Mouse (Mus musculus) limb, embryonic 10.5 days (tissue): Measurements from ENCODE around the gene Pax5. TPM values are rescaled to one million over a fixed set of nuclear protein-coding genes. Genes with fewer than 3 reads are reported as not detected.

ENCODE experiments used
- DNase-seq: peaks from one replicate; pipeline ENCODE4 v3.0.0-alpha.2; 2017; ENCODE audit warnings: low spot score
- H3K27ac ChIP-seq: fragments of 300-500 bp; sonication (generic); 2 replicates; pipeline ENCODE4 v1.5.1; 2016; ENCODE audit warnings: mild to moderate bottlenecking
- H3K27me3 ChIP-seq: fragments of 300-500 bp; sonication (generic); 2 replicates; pipeline ENCODE4 v1.6.1; 2016; ENCODE audit warnings: low read depth, mild to moderate bottlenecking; ENCODE audit not compliant: poor library complexity, severe bottlenecking
- H3K36me3 ChIP-seq: fragments of 300-500 bp; sonication (generic); 2 replicates; pipeline ENCODE4 v1.6.1; 2016; ENCODE audit warnings: mild to moderate bottlenecking, moderate library complexity
- H3K4me1 ChIP-seq: fragments of 300-500 bp; sonication (generic); 2 replicates; pipeline ENCODE4 v1.6.1; 2016
- H3K4me3 ChIP-seq: fragments of 300-500 bp; sonication (generic); 2 replicates; pipeline ENCODE4 v1.5.1; 2016; ENCODE audit warnings: mild to moderate bottlenecking, moderate library complexity
- H3K9me3 ChIP-seq: fragments of 300-500 bp; sonication (generic); replicated peaks from 2 replicates; pipeline ENCODE4 v1.6.1; 2016; ENCODE audit warnings: mild to moderate bottlenecking
- WGBS: fragments of 180-500 bp; shearing (Covaris S2); methylation state at CpG from one replicate; pipeline ENCODE4 v1.1.7; 2016; 5-methylcytosine and 5-hydroxymethylcytosine counted together
- polyA plus RNA-seq: library from polyadenylated mRNA; unstranded; fragments of >200 nt; fragmentation: Nextera tagmentation; extraction: Ambion mirVana; gene quantifications from 2 replicates; pipeline ENCODE4 v1.2.1, GENCODE M21; 2016

Gene Pax5
- polyA plus RNA-seq, 1 experiment from 2014 or later = 0.35 TPM

- Histone ChIP-seq H3K4me1 (peaks cover 19% of the 10 kb centered on the region), H3K9me3 (no peaks in the 10 kb centered on the region), H3K4me3 (no peak overlapping the region), H3K27ac (no peak overlapping the region), H3K27me3 (peaks cover 100% of the 10 kb centered on the region), H3K36me3 (no peaks in the 10 kb centered on the region)
- 1% methylated on average over 25 of the region's 25 CpGs for WGBS
- peak; percentile 61 for DNase-seq
Measured at GRCm38 (mm10) chr4:44702011-44702527, 8.2 kb downstream of the Pax5 start.

GRCm38 (mm10) chr4:44701513-44701912 is 8.8 kb downstream of the Pax5 start:
- no peaks in the 10 kb centered on the region for H3K36me3 ChIP-seq
- H3K9me3 ChIP-seq = no peaks in the 10 kb centered on the region
- no peak overlapping the region for H3K4me3 ChIP-seq
- peaks cover 19% of the 10 kb centered on the region for H3K4me1 ChIP-seq
- DNase-seq = no peak
- H3K27me3 ChIP-seq = peaks cover 100% of the 10 kb centered on the region
- H3K27ac ChIP-seq = no peak overlapping the region
- WGBS = 1% methylated on average over 9 of the region's 9 CpGs

- Histone ChIP-seq H3K27me3 (peaks cover 86% of the 10 kb centered on the region), H3K27ac (no peak overlapping the region), H3K4me1 (no peaks in the 10 kb centered on the region), H3K4me3 (no peak overlapping the region), H3K9me3 (no peaks in the 10 kb centered on the region), H3K36me3 (no peaks in the 10 kb centered on the region)
- DNase-seq = no peak
Measured at GRCm38 (mm10) chr4:44696676-44697075, 13.6 kb downstream of the Pax5 start.

GRCm38 (mm10) chr4:44694369-44694768 is 15.9 kb downstream of the Pax5 start:
- Histone ChIP-seq H3K4me1 (no peaks in the 10 kb centered on the region), H3K4me3 (no peak overlapping the region)
- DNase-seq = no peak

GRCm38 (mm10) chr4:44685582-44685981 is 24.7 kb downstream of the Pax5 start:
- Histone ChIP-seq H3K4me3 (no peak overlapping the region), H3K36me3 (no peaks in the 10 kb centered on the region), H3K27ac (no peak overlapping the region), H3K9me3 (no peaks in the 10 kb centered on the region), H3K27me3 (peaks cover 4% of the 10 kb centered on the region; the same call in 1 of the 2 replicates), H3K4me1 (no peaks in the 10 kb centered on the region)
- DNase-seq = no peak
- 87% methylated on average over 6 of the region's 6 CpGs for WGBS

More at GRCm38 (mm10) chr4:44694369-44694768, 15.9 kb downstream of the Pax5 start:
- 52% methylated on average over 15 of the region's 15 CpGs for WGBS
- Histone ChIP-seq H3K27ac (no peak overlapping the region), H3K27me3 (peaks cover 66% of the 10 kb centered on the region), H3K9me3 (no peaks in the 10 kb centered on the region), H3K36me3 (no peaks in the 10 kb centered on the region)

GRCm38 (mm10) chr4:44680242-44680897 is 29.9 kb downstream of the Pax5 start:
- H3K27ac ChIP-seq = no peak overlapping the region
- H3K9me3 ChIP-seq = no peaks in the 10 kb centered on the region
- H3K27me3 ChIP-seq = peaks cover 20% of the 10 kb centered on the region; the same call in 1 of the 2 replicates
- H3K4me1 ChIP-seq = no peaks in the 10 kb centered on the region
- H3K4me3 ChIP-seq = no peak overlapping the region
- no peaks in the 10 kb centered on the region for H3K36me3 ChIP-seq
- DNase-seq = no peak
- WGBS = 61% methylated on average over 6 of the region's 6 CpGs

- no peak for DNase-seq
- Histone ChIP-seq H3K27me3 (peaks cover 28% of the 10 kb centered on the region), H3K27ac (no peak overlapping the region), H3K9me3 (no peaks in the 10 kb centered on the region), H3K4me1 (peaks cover 5% of the 10 kb centered on the region; the same call in 1 of the 2 replicates), H3K36me3 (no peaks in the 10 kb centered on the region), H3K4me3 (no peak overlapping the region)
- WGBS = 70% methylated on average over 5 of the region's 5 CpGs
Measured at GRCm38 (mm10) chr4:44678641-44679040, 31.6 kb downstream of the Pax5 start.

GRCm38 (mm10) chr4:44678026-44678425 is 32.3 kb downstream of the Pax5 start:
- H3K27ac ChIP-seq = no peak overlapping the region
- peaks cover 33% of the 10 kb centered on the region for H3K27me3 ChIP-seq
- no peaks in the 10 kb centered on the region for H3K9me3 ChIP-seq
- DNase-seq = no peak
- peaks cover 7% of the 10 kb centered on the region; the same call in 1 of the 2 replicates for H3K4me1 ChIP-seq
- H3K36me3 ChIP-seq = no peaks in the 10 kb centered on the region
- no peak overlapping the region for H3K4me3 ChIP-seq
- 69% methylated on average over 3 of the region's 3 CpGs for WGBS

GRCm38 (mm10) chr4:44674973-44675372 is 35.3 kb downstream of the Pax5 start:
- Histone ChIP-seq H3K4me3 (no peak overlapping the region), H3K9me3 (no peaks in the 10 kb centered on the region), H3K27ac (no peak overlapping the region), H3K27me3 (peaks cover 56% of the 10 kb centered on the region), H3K4me1 (peaks cover 16% of the 10 kb centered on the region), H3K36me3 (no peaks in the 10 kb centered on the region)
- DNase-seq = no peak
- WGBS = 91% methylated on average over 8 of the region's 8 CpGs

GRCm38 (mm10) chr4:44673726-44674125 is 36.6 kb downstream of the Pax5 start:
- 39% methylated on average over 9 of the region's 9 CpGs for WGBS
- Histone ChIP-seq H3K4me1 (peaks cover 16% of the 10 kb centered on the region), H3K27me3 (peaks cover 48% of the 10 kb centered on the region), H3K36me3 (no peaks in the 10 kb centered on the region), H3K27ac (no peak overlapping the region), H3K9me3 (no peaks in the 10 kb centered on the region), H3K4me3 (no peak overlapping the region)
- DNase-seq = no peak

GRCm38 (mm10) chr4:44672216-44672937 is 37.9 kb downstream of the Pax5 start:
- Histone ChIP-seq H3K4me1 (peaks cover 16% of the 10 kb centered on the region), H3K9me3 (no peaks in the 10 kb centered on the region), H3K27ac (no peak overlapping the region), H3K4me3 (no peak overlapping the region), H3K36me3 (no peaks in the 10 kb centered on the region), H3K27me3 (peaks cover 60% of the 10 kb centered on the region)
- WGBS = 61% methylated on average over 10 of the region's 10 CpGs
- no peak for DNase-seq

GRCm38 (mm10) chr4:44671486-44671885 is 38.8 kb downstream of the Pax5 start:
- Histone ChIP-seq H3K9me3 (no peaks in the 10 kb centered on the region), H3K4me1 (peaks cover 16% of the 10 kb centered on the region), H3K36me3 (no peaks in the 10 kb centered on the region), H3K4me3 (no peak overlapping the region), H3K27me3 (peaks cover 60% of the 10 kb centered on the region), H3K27ac (no peak overlapping the region)
- no peak for DNase-seq
- 89% methylated on average over 3 of the region's 3 CpGs for WGBS

GRCm38 (mm10) chr4:44671035-44671434 is 39.3 kb downstream of the Pax5 start:
- no peak overlapping the region for H3K27ac ChIP-seq
- H3K4me3 ChIP-seq = no peak overlapping the region
- no peak for DNase-seq
- 85% methylated on average over 2 of the region's 2 CpGs for WGBS
- no peaks in the 10 kb centered on the region for H3K9me3 ChIP-seq
- peaks cover 63% of the 10 kb centered on the region for H3K27me3 ChIP-seq
- H3K4me1 ChIP-seq = peaks cover 16% of the 10 kb centered on the region
- no peaks in the 10 kb centered on the region for H3K36me3 ChIP-seq
